Mouse (Mus musculus) bone marrow, adult 2 months (tissue): Measurements from ENCODE around the gene Tgtp2.

Experiments
- CTCF ChIP-seq: fragments of 200-500 bp; IDR thresholded peaks from 2 replicates; pipeline ENCODE4 v1.5.1; 2011; ENCODE audit warnings: low read length, control low read depth; ENCODE audit not compliant: control insufficient read depth, insufficient read depth
- POLR2A ChIP-seq: fragments of 200-500 bp; IDR thresholded peaks from 2 replicates; pipeline ENCODE4 v1.6.1; 2011; ENCODE audit warnings: low read depth, mild to moderate bottlenecking, control low read depth, low read length, borderline replicate concordance; ENCODE audit not compliant: control insufficient read depth

DNA sequence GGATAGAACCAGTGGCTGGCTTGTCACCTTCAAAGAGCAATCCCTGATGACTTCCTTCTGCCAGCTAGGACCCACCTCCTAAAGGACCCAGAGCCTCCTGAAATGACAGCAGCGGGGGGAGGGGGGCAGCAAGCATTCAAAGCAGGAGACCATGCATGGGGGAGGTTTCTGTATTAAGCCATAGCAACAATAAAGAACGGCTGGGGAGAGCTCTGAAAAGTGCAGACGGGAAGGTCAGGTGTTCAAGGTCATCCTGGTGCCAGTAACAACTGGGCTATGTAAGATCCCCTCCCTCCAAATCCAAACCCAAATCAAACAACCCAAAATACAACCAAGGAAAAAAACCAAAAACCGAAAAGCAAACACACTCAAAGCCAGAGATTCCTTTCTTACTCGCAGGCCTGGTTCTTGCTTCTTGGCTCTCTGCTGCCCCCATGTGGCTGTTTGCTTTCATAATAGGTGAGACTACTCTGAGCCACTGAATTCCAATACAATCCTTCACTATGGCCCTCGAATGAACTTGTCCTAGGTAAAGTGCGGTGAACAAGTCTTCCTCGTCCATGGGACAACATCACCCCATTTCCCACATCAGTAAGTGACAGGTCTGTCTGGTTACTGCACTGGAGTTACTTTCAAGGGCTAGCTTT is 39.2 kb upstream of the Tgtp2 start:
- TF ChIP-seq POLR2A = no peak
- TF ChIP-seq CTCF = peak; percentile 90
